Comparison of ENCODE assay signal across 8 mouse cellular contexts in the genomic region with DNA sequence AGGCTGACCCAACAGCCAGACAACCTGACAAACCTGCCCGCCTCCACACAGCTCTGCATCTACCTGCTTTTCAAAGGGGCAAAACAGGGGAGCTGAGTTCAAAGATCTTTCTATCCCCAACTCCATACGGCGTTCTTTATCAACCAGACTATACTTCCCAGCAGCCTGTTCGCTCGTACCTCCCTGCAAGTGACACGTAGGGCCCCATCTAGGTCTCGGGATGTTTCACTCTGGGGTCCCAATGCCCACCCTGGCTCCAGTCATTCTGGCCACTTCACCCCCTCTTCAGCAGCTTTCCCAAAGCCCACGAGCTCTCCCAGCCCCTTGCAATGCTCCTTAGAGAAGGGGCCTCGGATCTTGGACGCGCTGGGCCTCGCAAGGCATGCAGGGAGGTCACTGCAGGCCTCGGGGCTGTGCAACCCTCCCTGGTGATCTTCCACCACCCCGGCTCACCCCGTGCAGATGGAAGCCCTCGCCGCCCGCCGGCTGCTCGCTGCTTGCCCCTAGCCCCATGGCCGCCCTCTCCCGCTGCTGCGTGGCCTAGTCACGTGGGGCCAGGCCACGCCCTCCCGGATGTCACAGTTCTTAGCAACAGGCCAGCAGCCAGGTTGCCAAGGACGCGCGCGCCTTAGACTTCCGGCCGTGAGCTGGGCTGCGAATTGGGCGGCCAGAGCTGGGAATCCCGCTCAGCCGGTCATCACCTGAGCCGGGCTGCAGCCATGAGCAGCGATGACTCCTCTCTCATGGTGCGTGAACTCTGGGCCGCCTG. TPM values are rescaled to one million over a fixed set of nuclear protein-coding genes. Genes with fewer than 3 reads are reported as not detected.
DNase-seq lines count a peak whose midpoint lies in the region; ATAC-seq and TF ChIP-seq lines count a peak whose summit lies in the region.

A gene (minus strand): TSS at position 561 of the 769 bp plus-strand sequence.
A gene (plus strand): TSS at position 602 of the 769 bp plus-strand sequence.

- H3K4me3 ChIP-seq in CH12.LX (replicated peaks in 1 of 3; ENCODE audit: low read depth in 2 of 3, low read length in 2 of 3, poor library complexity in 1 of 3) = peak within 1 kb of the TSS; percentile 68 to 95 (median 87)
- H3K4me3 ChIP-seq in forebrain, embryonic 11.5 days (ENCODE audit: low read depth, low read length) = peak within 1 kb of the TSS; percentile 66
- H3K4me3 ChIP-seq in heart, embryonic 16.5 days (ENCODE audit: low read length) = peak within 1 kb of the TSS; percentile 80
- peak within 1 kb of the TSS; percentile 78 for H3K4me3 ChIP-seq in liver, embryonic 15.5 days (replicated peaks)
- peak within 1 kb of the TSS; percentile 55 for H3K4me3 ChIP-seq in neural tube, embryonic 12.5 days

- H3K79me2 ChIP-seq in CH12.LX (replicated peaks; ENCODE audit: control insufficient read depth, extremely low read depth, insufficient read depth, poor library complexity, severe bottlenecking) = no peaks in the 10 kb centered on the region

- DNase-seq in CH12.LX (ENCODE audit: extremely low read depth) = peak; percentile 93
- peak; percentile 84 for DNase-seq in c-Kit-positive CD71-positive TER-119-negative erythroid progenitor cells, embryonic 14.5 days (ENCODE audit: low read depth)
- peak; percentile 96 for DNase-seq in forebrain, embryonic 11.5 days (ENCODE audit: low spot score)
- DNase-seq in kidney, postnatal 36 days = peak; percentile 96 to 99
- DNase-seq in telencephalon, adult 2 months (ENCODE audit: low read depth, low spot score) = peak; percentile 61

- TF ChIP-seq EP300 in CH12.LX (IDR thresholded peaks at IDR 0.05; ENCODE audit: low read length) = no peak

- no peaks in the 10 kb centered on the region for H3K27me3 ChIP-seq in CH12.LX (replicated peaks)
- H3K27me3 ChIP-seq in forebrain, embryonic 11.5 days (ENCODE audit: control insufficient read depth, insufficient read depth, low read length) = no peaks in the 10 kb centered on the region
- H3K27me3 ChIP-seq in heart, embryonic 16.5 days (ENCODE audit: control insufficient read depth, insufficient read depth, low read length) = no peaks in the 10 kb centered on the region
- no peaks in the 10 kb centered on the region for H3K27me3 ChIP-seq in liver, embryonic 15.5 days
- no peaks in the 10 kb centered on the region for H3K27me3 ChIP-seq in neural tube, embryonic 12.5 days (replicated peaks)

- peak; percentile 84 for TF ChIP-seq POLR2A in CH12.LX (IDR thresholded peaks at IDR 0.05; ENCODE audit: low read depth, low read length)

- peak; percentile 96 for ATAC-seq in forebrain, embryonic 11.5 days (replicated peaks; ENCODE audit: low FRiP score)
- ATAC-seq in heart, embryonic 16.5 days (replicated peaks; ENCODE audit: extremely low read depth, insufficient read depth, low FRiP score) = peak; percentile 95
- ATAC-seq in liver, embryonic 15.5 days (ENCODE audit: insufficient read depth) = peak; percentile 85
- peak; percentile 98 for ATAC-seq in neural tube, embryonic 12.5 days (ENCODE audit: low FRiP score, low read depth)

- no peak for TF ChIP-seq CTCF in CH12.LX (conservative IDR thresholded peaks at IDR 0.05 in 1 of 2, IDR thresholded peaks at IDR 0.05 in 1 of 2; ENCODE audit: low read depth in 2 of 2, low read length in 2 of 2)

- H3K27ac ChIP-seq in CH12.LX (ENCODE audit: insufficient read depth, low read depth) = no peak within 1 kb of the TSS
- H3K27ac ChIP-seq in forebrain, embryonic 11.5 days (ENCODE audit: low read depth, low read length) = peak within 1 kb of the TSS; percentile 55; the same call in 1 of the 2 replicates
- H3K27ac ChIP-seq in heart, embryonic 16.5 days (ENCODE audit: low read length) = peak within 1 kb of the TSS; percentile 69
- peak within 1 kb of the TSS; percentile 77 for H3K27ac ChIP-seq in liver, embryonic 15.5 days (replicated peaks)
- no peak within 1 kb of the TSS for H3K27ac ChIP-seq in neural tube, embryonic 12.5 days

- peaks cover 9 to 27% of the 10 kb centered on the region in 2 experiments for H3K36me3 ChIP-seq in CH12.LX (replicated peaks in 1 of 2; ENCODE audit: control insufficient read depth in 1 of 2, insufficient read depth in 1 of 2, low read length in 1 of 2)
- no peaks in the 10 kb centered on the region for H3K36me3 ChIP-seq in forebrain, embryonic 11.5 days (ENCODE audit: control insufficient read depth, insufficient read depth, low read length)
- H3K36me3 ChIP-seq in heart, embryonic 16.5 days (ENCODE audit: control insufficient read depth, insufficient read depth) = no peaks in the 10 kb centered on the region
- H3K36me3 ChIP-seq in liver, embryonic 15.5 days (replicated peaks) = 0 out of 2 replicates have a peak, but pooled peaks cover 4% of the 10 kb centered on the region
- peaks cover 3% of the 10 kb centered on the region; the same call in 1 of the 2 replicates for H3K36me3 ChIP-seq in neural tube, embryonic 12.5 days

- TF ChIP-seq RAD21 in CH12.LX (IDR thresholded peaks at IDR 0.05; ENCODE audit: low read depth, low read length) = no peak

- WGBS in forebrain, embryonic 11.5 days = 1% methylated on average over 40 of the region's 40 CpGs
- under 1% methylated on average over 40 of the region's 40 CpGs for WGBS in heart, embryonic 16.5 days
- 3% methylated on average over 40 of the region's 40 CpGs for WGBS in liver, embryonic 15.5 days (ENCODE audit: insufficient replicate concordance)
- WGBS in neural tube, embryonic 12.5 days = 3% methylated on average over 40 of the region's 40 CpGs

- in situ Hi-C loops in CH12.LX (cut with MboI; ENCODE audit: low pct_ligation_motif_present, low pct_unique_long_range_greater_than_20kb, low sequenced_read_pairs) = no loop called here

- dilution Hi-C loops in CH12.LX (cut with MboI; ENCODE audit: extremely low pct_ligation_motif_present, extremely low pct_unique_long_range_greater_than_20kb, low sequenced_read_pairs) = no loop called here

- no peaks in the 10 kb centered on the region for H3K9me3 ChIP-seq in CH12.LX (replicated peaks; ENCODE audit: low read length)
- H3K9me3 ChIP-seq in forebrain, embryonic 11.5 days (ENCODE audit: control insufficient read depth, low read length) = no peaks in the 10 kb centered on the region
- no peaks in the 10 kb centered on the region for H3K9me3 ChIP-seq in heart, embryonic 16.5 days (replicated peaks; ENCODE audit: control insufficient read depth, low read length)
- no peaks in the 10 kb centered on the region for H3K9me3 ChIP-seq in liver, embryonic 15.5 days (replicated peaks)
- no peaks in the 10 kb centered on the region for H3K9me3 ChIP-seq in neural tube, embryonic 12.5 days

- H3K4me2 ChIP-seq in CH12.LX (ENCODE audit: insufficient read depth, low read depth, poor library complexity, severe bottlenecking) = peak within 1 kb of the TSS; percentile 87
- H3K4me2 ChIP-seq in forebrain, embryonic 11.5 days (ENCODE audit: low read depth, low read length, severe bottlenecking) = peak within 1 kb of the TSS; percentile 83
- peak within 1 kb of the TSS; percentile 87 for H3K4me2 ChIP-seq in heart, embryonic 16.5 days (ENCODE audit: low read depth, low read length)
- H3K4me2 ChIP-seq in liver, embryonic 15.5 days = peak within 1 kb of the TSS; percentile 92
- H3K4me2 ChIP-seq in neural tube, embryonic 12.5 days (replicated peaks) = peak within 1 kb of the TSS; percentile 77

- H3K4me1 ChIP-seq in CH12.LX (ENCODE audit: control insufficient read depth in 1 of 2, insufficient read depth in 2 of 2) = peaks cover 10 to 33% of the 10 kb centered on the region in 2 experiments
- H3K4me1 ChIP-seq in forebrain, embryonic 11.5 days (replicated peaks; ENCODE audit: control insufficient read depth, insufficient read depth, low read length) = no peaks in the 10 kb centered on the region
- peaks cover 4% of the 10 kb centered on the region for H3K4me1 ChIP-seq in heart, embryonic 16.5 days (ENCODE audit: control insufficient read depth, insufficient read depth, low read length)
- H3K4me1 ChIP-seq in liver, embryonic 15.5 days (replicated peaks) = peaks cover 44% of the 10 kb centered on the region
- H3K4me1 ChIP-seq in neural tube, embryonic 12.5 days = peaks cover 17% of the 10 kb centered on the region

- peak within 1 kb of the TSS; percentile 94 for H3K9ac ChIP-seq in CH12.LX (ENCODE audit: insufficient read depth, low read depth)
- H3K9ac ChIP-seq in forebrain, embryonic 11.5 days (ENCODE audit: low read length) = peak within 1 kb of the TSS; percentile 89
- peak within 1 kb of the TSS; percentile 89 for H3K9ac ChIP-seq in heart, embryonic 16.5 days (ENCODE audit: low read length)
- peak within 1 kb of the TSS; percentile 71 for H3K9ac ChIP-seq in liver, embryonic 15.5 days
- peak within 1 kb of the TSS; percentile 87 for H3K9ac ChIP-seq in neural tube, embryonic 12.5 days

TF ChIP-seq in CH12.LX, 34 proteins besides CTCF, POLR2A, EP300 and RAD21 (continues in another document):
- TF ChIP-seq MAZ (IDR thresholded peaks at IDR 0.05; ENCODE audit: low read depth, low read length) = no peak
- TF ChIP-seq USF2 (conservative IDR thresholded peaks at IDR 0.05; ENCODE audit: low read depth, low read length) = peak; percentile 89
- TF ChIP-seq RCOR1 (conservative IDR thresholded peaks at IDR 0.05; ENCODE audit: low read depth, low read length) = no peak
- peak; percentile 98 for TF ChIP-seq SIN3A (IDR thresholded peaks at IDR 0.05; ENCODE audit: low read length)
- no peak for TF ChIP-seq PAX5 (IDR thresholded peaks at IDR 0.05; ENCODE audit: low read length)
- no peak for TF ChIP-seq SMC3 (IDR thresholded peaks at IDR 0.05; ENCODE audit: low read depth, low read length)
- no peak for TF ChIP-seq MAFK (IDR thresholded peaks at IDR 0.05; ENCODE audit: insufficient replicate concordance, low read length)
- 0 out of 2 replicates have a peak, but pooled peaks have one; percentile 35 for TF ChIP-seq ETS1 (conservative IDR thresholded peaks at IDR 0.05; ENCODE audit: low read depth, low read length)

RNA-seq across cellular contexts. Expression of the first gene that starts in this region (rescaled TPM):
- total RNA-seq in CH12.LX (2012; rRNA removed) (10.9 and 12.6 TPM in 2 replicates), CH12.LX (2014; rRNA removed) (8.7 TPM in 2 replicates)
- polyA plus RNA-seq in CH12.LX (2012; ENCODE audit: insufficient read length, low read depth) = 8.6 and 9.2 TPM in 2 replicates
- polyA plus RNA-seq in forebrain, embryonic 11.5 days (2014; fragmentation: Nextera tagmentation; extraction: Ambion mirVana) = 19.3 and 25.7 TPM in 2 replicates
- 22.4 and 23.1 TPM in 2 replicates for polyA plus RNA-seq in heart, embryonic 16.5 days (2015; fragmentation: Nextera tagmentation; extraction: Ambion mirVana)
- 9.9 and 11.4 TPM in 2 replicates for polyA plus RNA-seq in liver, embryonic 15.5 days (2015; fragmentation: Nextera tagmentation; extraction: Ambion mirVana)
- polyA plus RNA-seq in neural tube, embryonic 12.5 days (2016; fragmentation: Nextera tagmentation; extraction: Ambion mirVana) = 22.6 and 23.8 TPM in 2 replicates

RNA-seq across cellular contexts. Expression of the second gene that starts in this region (rescaled TPM):
- total RNA-seq in CH12.LX (2012; rRNA removed) (0.13 and 0.21 TPM in 2 replicates), CH12.LX (2014; rRNA removed) (0.19 TPM in 1 of 2 replicates, not detected in the other)
- polyA plus RNA-seq in CH12.LX (2012; ENCODE audit: insufficient read length, low read depth) = 0.47 and 0.48 TPM in 2 replicates
- 0.11 and 0.33 TPM in 2 replicates for polyA plus RNA-seq in forebrain, embryonic 11.5 days (2014; fragmentation: Nextera tagmentation; extraction: Ambion mirVana)
- polyA plus RNA-seq in heart, embryonic 16.5 days (2015; fragmentation: Nextera tagmentation; extraction: Ambion mirVana) = 0.37 and 0.39 TPM in 2 replicates
- polyA plus RNA-seq in liver, embryonic 15.5 days (2015; fragmentation: Nextera tagmentation; extraction: Ambion mirVana) = 0.14 and 0.22 TPM in 2 replicates
- 0.28 and 0.38 TPM in 2 replicates for polyA plus RNA-seq in neural tube, embryonic 12.5 days (2016; fragmentation: Nextera tagmentation; extraction: Ambion mirVana)

Comparison
In these comparisons a context has a peak if more than half of its experiments do, and no peak if none do; other contexts are left out.
1. H3K27ac ChIP-seq: peak in forebrain, embryonic 11.5 days (single experiment), heart, embryonic 16.5 days (single experiment) and liver, embryonic 15.5 days (single experiment); none in CH12.LX (single experiment) and neural tube, embryonic 12.5 days (single experiment).
2. Peak in every context shown above with its lines, with median percentiles within 50 percentile points of each other: DNase-seq, H3K4me2 ChIP-seq, H3K4me3 ChIP-seq, H3K9ac ChIP-seq and ATAC-seq.